Mouse (Mus musculus): Measurements from ENCODE around the gene Gm38394.

GRCm38 (mm10) chr1:133596298-133597007, 64.7 kb downstream of the Gm38394 start:
- TF ChIP-seq CTCF (IDR thresholded peaks at IDR 0.05; ENCODE audit: insufficient read depth, low read depth, low read length) (no peak), POLR2A (IDR thresholded peaks at IDR 0.05; ENCODE audit: insufficient read depth, low read depth, low read length) (no peak)
